In the genomic region with DNA sequence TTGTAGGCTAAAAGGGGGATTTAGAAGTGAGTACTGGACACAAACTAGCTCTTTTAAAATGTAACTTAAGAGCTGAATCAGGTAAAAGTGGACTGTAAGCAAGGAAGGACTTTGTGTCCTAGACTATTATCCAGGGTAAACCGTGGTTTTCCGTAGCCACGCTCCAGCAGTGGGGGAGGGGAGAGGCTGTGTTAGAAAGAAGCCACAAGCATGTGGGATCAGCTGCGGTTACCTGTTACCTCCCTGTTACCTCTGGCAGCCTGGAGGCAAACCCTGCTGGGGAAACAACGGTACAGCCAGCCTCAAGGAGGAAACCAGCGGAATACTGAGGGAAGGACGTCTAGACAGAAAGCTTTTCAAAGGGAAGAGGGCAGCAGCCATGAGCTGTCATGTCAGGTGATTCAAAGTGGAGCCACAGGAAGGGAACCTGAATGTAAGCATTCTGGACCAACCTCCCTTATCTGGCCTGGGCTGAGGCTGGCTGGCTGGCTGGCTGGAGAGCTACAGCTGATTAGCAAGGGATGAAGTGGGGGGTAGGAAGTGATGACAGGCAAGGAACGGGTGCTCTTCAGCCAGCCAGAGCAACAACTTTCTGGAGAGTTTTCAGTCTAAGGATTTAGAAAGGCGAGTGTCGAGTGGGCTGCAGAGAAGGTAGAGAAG, we compare ENCODE assay signal across 16 mouse cellular contexts. TPM values are rescaled to one million over a fixed set of nuclear protein-coding genes. Genes with fewer than 3 reads are reported as not detected.
A peak's percentile ranks its signal among the peaks of the same experiment; 100 is the strongest.
DNase-seq lines count a peak whose midpoint lies in the region; TF ChIP-seq lines count a peak whose summit lies in the region.
"Had no signal": no experiment of that assay in that cellular context is flagged by ENCODE, and none has a peak within 500 bp of the region (broad histone marks: within the 10 kb centered on the region; RNA-seq: fewer than 3 reads in every experiment).

No protein-coding gene starts in this region.

- TF ChIP-seq CTCF in heart, adult 2 months (IDR thresholded peaks at IDR 0.05) = no peak
- no peak for TF ChIP-seq CTCF in testis, adult 2 months (IDR thresholded peaks at IDR 0.05; ENCODE audit: control insufficient read depth, insufficient read depth, insufficient replicate concordance, low read depth, low read length)

- no peak for TF ChIP-seq EP300 in heart, adult 2 months (IDR thresholded peaks at IDR 0.05; ENCODE audit: insufficient read depth, low read depth, low read length)

- no peaks in the 10 kb centered on the region for H3K79me2 ChIP-seq in heart, adult 2 months (replicated peaks; ENCODE audit: control insufficient read depth, insufficient read depth, low read length)

- H3K9ac ChIP-seq in heart, adult 2 months (ENCODE audit: low read depth, low read length) = no peak overlapping the region
- H3K9ac ChIP-seq: hindbrain, embryonic 12.5 days; limb, embryonic 15.5 days; midbrain, embryonic 12.5 days; neural tube, embryonic 13.5 days had no signal

- DNase-seq in heart, embryonic 10.5 days (ENCODE audit: low spot score) = peak; percentile 87
- DNase-seq in heart, adult 2 months = no peak
- DNase-seq in testis, postnatal 10 days (ENCODE audit: low spot score) = no peak
- peak; percentile 89 for DNase-seq in kidney, postnatal 36 days
- DNase-seq in layer of hippocampus, adult 9-11 months = no peak
- no peak for DNase-seq in gastrocnemius, postnatal 10 days
- no peak for DNase-seq in right cerebral cortex, postnatal 14 days
- DNase-seq: cerebellum, postnatal 36 days; gastrocnemius, adult 2 months; right cerebral cortex, adult 18-20 months had no signal

- no peaks in the 10 kb centered on the region for H3K27me3 ChIP-seq in heart, embryonic 10.5 days (ENCODE audit: insufficient read depth, poor library complexity, severe bottlenecking)
- no peaks in the 10 kb centered on the region for H3K27me3 ChIP-seq in heart, adult 2 months (ENCODE audit: control insufficient read depth, insufficient read depth, low read length)
- H3K27me3 ChIP-seq in testis, adult 2 months (ENCODE audit: control insufficient read depth, insufficient read depth, low read length) = no peaks in the 10 kb centered on the region
- H3K27me3 ChIP-seq: hindbrain, embryonic 12.5 days; limb, embryonic 15.5 days; midbrain, embryonic 12.5 days; neural tube, embryonic 13.5 days had no signal

- H3K4me1 ChIP-seq in heart, embryonic 10.5 days = peaks cover 15% of the 10 kb centered on the region
- no peaks in the 10 kb centered on the region for H3K4me1 ChIP-seq in heart, adult 2 months (ENCODE audit: control insufficient read depth, insufficient read depth, low read length)
- H3K4me1 ChIP-seq in testis, adult 2 months (ENCODE audit: control insufficient read depth, insufficient read depth, low read length) = peaks cover 8% of the 10 kb centered on the region
- H3K4me1 ChIP-seq: limb, embryonic 15.5 days; neural tube, embryonic 13.5 days had no signal

- 7% methylated on average over 10 of the region's 10 CpGs for WGBS in heart, embryonic 10.5 days
- WGBS in heart, adult 2 months = 32% methylated on average over 10 of the region's 10 CpGs

- H3K27ac ChIP-seq in heart, embryonic 10.5 days = peak overlapping the region; percentile 79
- H3K27ac ChIP-seq in heart, adult 2 months = no peak overlapping the region
- 0 out of 2 replicates have a peak overlapping the region, but pooled peaks have one; percentile 40 for H3K27ac ChIP-seq in testis, adult 2 months (ENCODE audit: control insufficient read depth, insufficient read depth, low read depth, low read length)
- H3K27ac ChIP-seq: gastrocnemius, adult 2 months; hindbrain, embryonic 12.5 days; limb, embryonic 15.5 days; midbrain, embryonic 12.5 days; neural tube, embryonic 13.5 days had no signal

- no peaks in the 10 kb centered on the region for H3K36me3 ChIP-seq in heart, embryonic 10.5 days
- no peaks in the 10 kb centered on the region for H3K36me3 ChIP-seq in heart, adult 2 months (ENCODE audit: control insufficient read depth, insufficient read depth, low read length)
- no peaks in the 10 kb centered on the region for H3K36me3 ChIP-seq in testis, adult 2 months (ENCODE audit: control insufficient read depth, insufficient read depth, low read length)
- H3K36me3 ChIP-seq: G1E; limb, embryonic 15.5 days had no signal

- no peak for TF ChIP-seq POLR2A in heart, adult 2 months (IDR thresholded peaks at IDR 0.05; ENCODE audit: insufficient read depth, low read depth, low read length)
- no peak for TF ChIP-seq POLR2A in testis, adult 2 months (IDR thresholded peaks at IDR 0.05; ENCODE audit: control insufficient read depth, low read depth, low read length)

- H3K9me3 ChIP-seq in heart, embryonic 10.5 days = no peaks in the 10 kb centered on the region
- H3K9me3 ChIP-seq: G1E; hindbrain, embryonic 12.5 days; limb, embryonic 15.5 days; midbrain, embryonic 12.5 days; neural tube, embryonic 13.5 days had no signal

- intact Hi-C loops in heart, adult 2 months (cut with DNase I) = no loop called here

- H3K4me3 ChIP-seq in heart, embryonic 10.5 days = peak overlapping the region; percentile 45
- H3K4me3 ChIP-seq in heart, adult 2 months = no peak overlapping the region
- peak overlapping the region; percentile 60 for H3K4me3 ChIP-seq in testis, adult 2 months (ENCODE audit: control insufficient read depth, low read depth, low read length)
- H3K4me3 ChIP-seq: gastrocnemius, adult 2 months; hindbrain, embryonic 12.5 days; limb, embryonic 15.5 days; midbrain, embryonic 12.5 days; neural tube, embryonic 13.5 days had no signal

RNA-seq across cellular contexts. Expression of a gene that starts 10.5 kb away (rescaled TPM):
- 26.5 and 27.7 TPM in 2 replicates for polyA plus RNA-seq in heart, embryonic 10.5 days (2016; fragmentation: Nextera tagmentation; extraction: Ambion mirVana)
- total RNA-seq in heart, adult 2 months (2021) = 1 to 10 TPM; 1.6 to 2.0 TPM
- 2.3 and 2.4 TPM in 2 replicates for polyA plus RNA-seq in heart, adult 2 months (2012; rRNA removed)
- polyA plus RNA-seq in testis, adult 2 months (2012; rRNA removed) = 9.0 and 10.9 TPM in 2 replicates
- total RNA-seq in gastrocnemius, postnatal 10 days (2021) = 1 to 10 TPM; 8.9 to 10.0 TPM
- total RNA-seq: G1E had no signal
- polyA plus RNA-seq: G1E had no signal

Comparison
In these comparisons a context has a peak if more than half of its experiments do, and no peak if none do; other contexts are left out.
1. DNase-seq: peak in heart, embryonic 10.5 days (single experiment) and kidney, postnatal 36 days (2 of 2); none in heart, adult 2 months (0 of 2), testis, postnatal 10 days (single experiment), layer of hippocampus, adult 9-11 months (single experiment), gastrocnemius, postnatal 10 days (single experiment) and right cerebral cortex, postnatal 14 days (single experiment).